Mouse (Mus musculus) liver, embryonic 14.5 days (tissue): ENCODE results near the gene B3galnt1.

Source experiments
- CTCF ChIP-seq: IDR thresholded peaks from 2 replicates; pipeline ENCODE4 v1.5.1; 2016; ENCODE audit warnings: antibody characterized with exemption, low read depth, control low read depth
- EP300 ChIP-seq: IDR thresholded peaks from 2 replicates; pipeline ENCODE4 v1.6.1; 2016; ENCODE audit warnings: antibody characterized with exemption, low read depth

DNA sequence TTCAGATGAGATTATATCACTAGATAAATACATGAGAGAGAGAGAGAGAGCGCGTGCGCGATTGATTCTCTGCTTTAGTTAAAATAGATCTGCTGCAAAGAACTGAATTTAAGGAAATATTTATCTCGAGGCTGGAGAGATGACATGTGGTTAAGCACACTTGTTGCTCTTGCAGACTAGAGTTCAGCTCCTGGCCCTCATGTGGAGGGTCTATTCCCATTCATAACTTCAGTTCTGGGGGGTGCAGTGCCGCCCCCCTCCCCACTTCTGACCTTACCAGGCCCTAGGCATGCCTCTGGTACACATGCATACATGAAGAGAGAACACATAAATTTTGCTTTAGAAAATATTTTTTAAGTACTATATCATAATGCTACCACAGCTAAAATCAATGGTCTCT, 1.5 kb downstream of the B3galnt1 start:
- TF ChIP-seq CTCF (no peak), EP300 (no peak)
